Mouse (Mus musculus) kidney, postnatal 0 days (tissue): ENCODE measurements around the gene Scarb1. TPM values are rescaled to one million over a fixed set of nuclear protein-coding genes. Genes with fewer than 3 reads are reported as not detected.

ENCODE experiments used
- ATAC-seq: fragments of 200-750 bp; cut with Nextera tagmentation; replicated peaks from 2 replicates; pipeline ENCODE4 v1.8.0; 2017; ENCODE audit warnings: low read depth, moderate number of reproducible peaks, moderate TSS enrichment, moderate library complexity; ENCODE audit not compliant: low FRiP score
- DNase-seq: peaks from one replicate; pipeline ENCODE4 v3.0.0-alpha.2; 2016; ENCODE audit warnings: low spot score
- H3K27ac ChIP-seq: fragments of 300-500 bp; sonication (generic); 2 replicates; pipeline ENCODE4 v1.5.1; 2014; ENCODE audit warnings: mild to moderate bottlenecking
- H3K27me3 ChIP-seq: fragments of 300-500 bp; sonication (generic); 2 replicates; pipeline ENCODE4 v1.6.1; 2014; ENCODE audit warnings: low read length, mixed read lengths; ENCODE audit not compliant: insufficient read depth
- H3K36me3 ChIP-seq: fragments of 300-500 bp; sonication (generic); 2 replicates; pipeline ENCODE4 v1.6.1; 2014; ENCODE audit warnings: low read length, mixed read lengths; ENCODE audit not compliant: insufficient read depth
- H3K4me1 ChIP-seq: fragments of 300-500 bp; sonication (generic); replicated peaks from 2 replicates; pipeline ENCODE4 v1.6.1; 2014; ENCODE audit warnings: antibody characterized with exemption, low read length, mixed read lengths; ENCODE audit not compliant: insufficient read depth
- H3K4me2 ChIP-seq: fragments of 300-500 bp; sonication (generic); 2 replicates; pipeline ENCODE4 v1.6.1; 2014; ENCODE audit warnings: mild to moderate bottlenecking, low read length, moderate library complexity, mixed read lengths
- H3K4me3 ChIP-seq: fragments of 300-500 bp; sonication (generic); replicated peaks from 2 replicates; pipeline ENCODE4 v1.5.1; 2014; ENCODE audit warnings: low read depth, low read length
- H3K9ac ChIP-seq: fragments of 300-500 bp; sonication (generic); 2 replicates; pipeline ENCODE4 v1.6.1; 2014; ENCODE audit warnings: low read depth, low read length
- H3K9me3 ChIP-seq: fragments of 300-500 bp; sonication (generic); replicated peaks from 2 replicates; pipeline ENCODE4 v1.6.1; 2016; ENCODE audit warnings: low read length, inconsistent platforms, mixed read lengths
- CTCF ChIP-seq: IDR thresholded peaks from 2 replicates; pipeline ENCODE4 v1.5.1; 2016; ENCODE audit warnings: antibody characterized with exemption, low read depth, mild to moderate bottlenecking, moderate library complexity
- WGBS: fragments of 180-500 bp; shearing (Covaris S2); extraction: QIAGEN DNeasy Blood & Tissue Kit; methylation state at CpG from one replicate; pipeline ENCODE4 v1.1.7; 2014; 5-methylcytosine and 5-hydroxymethylcytosine counted together
- polyA plus RNA-seq: library from polyadenylated mRNA; unstranded; fragments of >200 nt; fragmentation: Nextera tagmentation; extraction: Ambion mirVana; gene quantifications from 2 replicates; pipeline ENCODE4 v1.2.1, GENCODE M21; 2015

Gene Scarb1
- polyA plus RNA-seq, 1 experiment from 2014 or later: 49.0 TPM

DNA sequence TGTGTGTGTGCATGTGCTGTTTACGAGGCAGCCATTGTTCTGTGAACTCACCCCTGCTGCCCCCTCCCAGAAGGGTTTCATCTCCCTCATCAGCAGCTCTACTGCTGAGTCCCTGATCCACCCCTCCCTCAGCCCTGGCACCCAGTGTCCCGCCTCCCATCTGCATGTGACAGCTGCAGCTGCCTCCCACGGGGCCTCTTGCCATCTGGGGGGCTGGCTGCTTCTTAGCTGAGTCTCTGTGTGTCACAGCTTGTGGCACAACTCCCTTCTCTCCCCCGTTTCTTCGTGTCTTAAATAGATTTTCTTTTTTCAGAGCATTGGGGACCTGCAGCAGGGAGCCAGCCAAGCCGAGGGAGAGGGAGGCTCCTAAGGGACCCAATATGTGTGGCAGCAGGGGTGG is 97.0 kb downstream of the Scarb1 start:
- Histone ChIP-seq H3K4me1 (peaks cover 13% of the 10 kb centered on the region; the same call in 1 of the 2 replicates), H3K36me3 (no peaks in the 10 kb centered on the region), H3K27ac (no peak overlapping the region), H3K4me2 (no peak overlapping the region), H3K4me3 (no peak overlapping the region), H3K27me3 (no peaks in the 10 kb centered on the region), H3K9me3 (no peaks in the 10 kb centered on the region), H3K9ac (no peak overlapping the region)
- WGBS: 55% methylated on average over 6 of the region's 6 CpGs
- no peak for ATAC-seq
- no peak for DNase-seq
- no peak for TF ChIP-seq CTCF

GRCm38 (mm10) chr5:125242111-125242510 is 98.8 kb downstream of the Scarb1 start:
- H3K4me3 ChIP-seq: no peak overlapping the region
- H3K4me2 ChIP-seq: no peak overlapping the region
- no peak overlapping the region for H3K9ac ChIP-seq
- H3K27ac ChIP-seq: no peak overlapping the region
- H3K9me3 ChIP-seq: no peaks in the 10 kb centered on the region
- DNase-seq (no peak), ATAC-seq (no peak)
- TF ChIP-seq CTCF: no peak
- H3K36me3 ChIP-seq: no peaks in the 10 kb centered on the region
- peaks cover 13% of the 10 kb centered on the region; the same call in 1 of the 2 replicates for H3K4me1 ChIP-seq
- H3K27me3 ChIP-seq: no peaks in the 10 kb centered on the region
- 48% methylated on average over 7 of the region's 7 CpGs for WGBS

DNA sequence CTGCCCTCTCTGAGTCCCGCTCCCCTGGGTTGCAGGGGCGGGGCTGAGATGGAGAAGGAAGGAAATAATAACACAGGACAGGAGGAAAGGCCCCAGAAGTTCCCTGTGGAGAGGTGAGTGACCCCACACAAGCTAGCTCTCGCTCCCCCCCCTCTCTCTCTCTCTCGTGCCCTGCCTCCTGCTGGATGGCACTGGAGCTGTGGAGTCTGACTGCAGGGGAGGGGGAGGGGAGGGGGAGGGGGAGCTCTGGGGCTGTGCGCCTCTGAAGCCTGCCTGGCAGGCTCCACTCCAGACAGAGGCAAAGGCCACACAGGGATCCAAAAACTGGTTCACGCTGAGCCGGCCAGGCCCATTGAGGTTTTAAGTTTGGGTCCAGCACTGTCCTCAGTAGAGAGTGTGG is 99.3 kb downstream of the Scarb1 start:
- Histone ChIP-seq H3K4me1 (peaks cover 13% of the 10 kb centered on the region; the same call in 1 of the 2 replicates), H3K4me3 (no peak overlapping the region), H3K9ac (no peak overlapping the region), H3K27me3 (no peaks in the 10 kb centered on the region), H3K4me2 (no peak overlapping the region), H3K27ac (no peak overlapping the region), H3K36me3 (no peaks in the 10 kb centered on the region), H3K9me3 (no peaks in the 10 kb centered on the region)
- WGBS: 38% methylated on average over 6 of the region's 7 CpGs
- peak; percentile 29; the same call in 1 of the 2 replicates for TF ChIP-seq CTCF
- DNase-seq (no peak), ATAC-seq (0 out of 2 replicates have a peak, but pooled peaks have one; percentile 41)

- TF ChIP-seq CTCF: no peak
- Histone ChIP-seq H3K4me1 (peaks cover 7% of the 10 kb centered on the region; the same call in 1 of the 2 replicates), H3K4me2 (no peak overlapping the region), H3K27ac (no peak overlapping the region), H3K9ac (no peak overlapping the region), H3K9me3 (no peaks in the 10 kb centered on the region), H3K27me3 (no peaks in the 10 kb centered on the region), H3K4me3 (no peak overlapping the region), H3K36me3 (no peaks in the 10 kb centered on the region)
- WGBS: 28% methylated on average over 6 of the region's 6 CpGs
- DNase-seq (no peak), ATAC-seq (no peak)
Observed at GRCm38 (mm10) chr5:125240124-125240781, 100.6 kb downstream of the Scarb1 start.

- no peak overlapping the region for H3K9ac ChIP-seq
- no peak overlapping the region for H3K4me3 ChIP-seq
- DNase-seq: peak; percentile 80
- 40% methylated on average over 6 of the region's 6 CpGs for WGBS
- no peaks in the 10 kb centered on the region for H3K9me3 ChIP-seq
- H3K4me2 ChIP-seq: no peak overlapping the region
- ATAC-seq: no peak
- no peak overlapping the region for H3K27ac ChIP-seq
- H3K27me3 ChIP-seq: no peaks in the 10 kb centered on the region
- no peaks in the 10 kb centered on the region for H3K36me3 ChIP-seq
- H3K4me1 ChIP-seq: no peaks in the 10 kb centered on the region
- no peak for TF ChIP-seq CTCF
Observed at GRCm38 (mm10) chr5:125235874-125236273, 105.0 kb downstream of the Scarb1 start.

DNA sequence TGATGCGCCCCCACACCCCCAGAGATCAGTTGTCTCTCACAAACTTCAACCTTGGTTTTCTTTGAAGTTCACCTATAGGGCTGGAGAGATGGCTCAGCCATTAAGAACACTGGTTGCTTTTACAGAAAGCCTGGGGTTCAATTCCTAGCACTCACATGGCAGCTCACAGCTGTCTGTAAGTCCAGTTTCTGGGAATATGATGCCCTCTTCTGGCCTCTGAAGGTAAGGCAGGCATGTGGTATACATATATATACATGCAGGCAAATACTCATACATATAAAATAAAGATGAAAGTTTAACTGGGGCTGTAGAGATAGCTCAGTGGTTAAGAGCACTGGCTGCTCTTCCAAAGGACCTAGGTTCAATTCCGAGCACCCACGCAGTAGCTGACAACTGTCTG is 105.5 kb downstream of the Scarb1 start:
- TF ChIP-seq CTCF: peak; percentile 44; the same call in 1 of the 2 replicates

More for the DNA sequence above, 105.5 kb downstream of the Scarb1 start:
- ATAC-seq (no peak), DNase-seq (no peak)
- Histone ChIP-seq H3K9me3 (no peaks in the 10 kb centered on the region), H3K4me3 (no peak overlapping the region), H3K36me3 (no peaks in the 10 kb centered on the region), H3K9ac (no peak overlapping the region), H3K4me1 (no peaks in the 10 kb centered on the region), H3K4me2 (no peak overlapping the region), H3K27ac (no peak overlapping the region), H3K27me3 (no peaks in the 10 kb centered on the region)
- WGBS: 92% methylated on average over 3 of the region's 3 CpGs
